Mouse (Mus musculus): ENCODE measurements around the gene Nfkbib.

Gene Nfkbib

DNA sequence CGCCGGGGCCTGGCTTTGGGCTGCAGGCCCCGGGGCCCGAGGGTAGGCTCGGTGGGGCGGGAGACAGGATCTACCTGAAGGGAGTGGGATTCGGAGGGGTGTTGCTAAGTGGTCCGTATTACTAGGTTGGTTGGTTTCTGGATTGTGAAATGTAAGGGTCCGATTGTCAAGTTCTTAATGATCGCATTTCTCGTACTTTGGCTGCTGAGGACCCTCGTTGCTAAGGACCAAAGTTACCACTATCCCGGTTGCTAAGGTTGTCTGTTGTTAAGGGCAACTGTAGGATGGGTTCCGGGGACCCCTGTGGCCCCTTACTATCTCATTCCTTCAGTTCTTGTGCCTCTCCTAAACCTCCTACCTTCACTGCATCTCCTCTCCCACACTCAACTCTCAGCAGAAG lies 402 bp downstream of the Nfkbib start:
- peak; percentile 28 for DNase-seq (ENCODE audit: low spot score)

DNA sequence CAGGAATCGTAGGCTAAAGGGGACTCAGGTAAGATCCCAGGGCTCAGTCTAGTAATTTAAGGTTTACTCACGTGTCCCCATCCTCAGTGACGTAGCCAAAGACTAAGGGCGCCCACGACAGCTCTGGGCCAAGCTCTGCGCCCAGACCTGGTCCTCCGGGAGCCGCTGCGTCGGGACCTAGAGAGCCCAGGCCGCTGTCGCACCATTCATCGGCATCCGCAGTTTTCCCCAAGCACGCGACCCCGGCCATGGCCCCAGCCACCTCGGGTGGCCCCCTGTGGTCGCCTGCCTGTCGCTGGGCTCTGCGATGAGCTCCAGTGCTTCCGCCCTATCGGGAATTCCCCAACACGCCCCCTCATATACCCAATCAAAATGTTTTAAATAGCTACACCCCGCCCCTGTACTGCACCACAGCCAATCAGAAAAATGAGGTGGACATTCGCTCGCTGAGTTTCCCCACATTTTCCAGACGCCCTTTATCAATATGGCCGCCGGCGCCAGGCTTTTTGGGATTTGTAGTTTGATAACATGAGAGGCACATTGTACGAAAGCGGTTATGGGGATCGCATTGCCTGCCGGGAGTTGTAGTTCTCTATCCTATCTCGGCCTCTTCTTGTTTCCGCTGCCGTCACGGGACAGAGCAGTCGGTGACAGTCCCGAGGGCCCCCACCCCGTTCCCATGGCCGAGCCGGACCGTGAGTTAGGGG lies 986 bp downstream of the Nfkbib start, which contains the start of gene Sirt2:
Sirt2 (plus strand) TSS at position 563 of the 707 bp plus-strand sequence.
- DNase-seq (ENCODE audit: low spot score), result peak; percentile 96

DNA sequence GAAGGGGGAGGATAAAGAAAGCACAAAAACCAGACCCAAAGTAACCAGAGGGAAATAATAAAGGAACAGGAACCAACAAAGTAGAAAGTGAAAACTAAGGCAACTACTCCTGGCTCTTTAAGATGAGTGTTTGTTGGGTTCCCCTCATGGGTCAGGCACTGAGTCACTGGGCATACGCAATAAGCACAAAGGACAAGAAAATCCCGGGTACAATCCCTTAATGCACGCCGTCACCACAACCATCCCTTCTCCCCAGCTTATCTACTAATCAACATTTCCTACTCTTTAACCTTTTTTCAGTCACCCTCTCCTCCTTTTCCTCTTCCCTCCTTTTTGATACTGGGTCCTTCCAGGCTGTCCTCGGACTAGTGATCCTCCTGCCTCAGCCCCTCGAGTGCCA lies 2.1 kb downstream of the Nfkbib start:
- no peak for DNase-seq (ENCODE audit: low spot score)

DNA sequence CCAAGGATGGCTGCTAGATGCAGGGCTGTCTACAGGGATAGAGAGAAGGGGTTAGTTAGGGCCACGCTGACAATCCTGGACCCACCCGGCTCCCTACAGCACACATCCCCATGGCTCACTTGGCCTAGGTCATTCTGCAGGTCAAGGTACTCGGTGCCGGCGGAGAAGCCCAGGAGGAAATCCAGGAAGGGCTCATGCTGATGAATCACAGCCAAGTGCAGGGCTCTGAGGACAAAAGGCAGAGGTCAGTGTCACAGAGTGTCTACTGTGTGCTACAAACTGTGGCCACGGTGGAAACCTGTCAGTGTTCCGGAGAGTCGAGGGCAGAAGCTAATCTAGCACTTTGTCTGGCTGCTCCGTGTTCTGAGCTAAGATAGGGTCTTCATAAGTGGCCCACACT lies 5.4 kb downstream of the Nfkbib start:
- no peak for DNase-seq (ENCODE audit: low spot score)

DNA sequence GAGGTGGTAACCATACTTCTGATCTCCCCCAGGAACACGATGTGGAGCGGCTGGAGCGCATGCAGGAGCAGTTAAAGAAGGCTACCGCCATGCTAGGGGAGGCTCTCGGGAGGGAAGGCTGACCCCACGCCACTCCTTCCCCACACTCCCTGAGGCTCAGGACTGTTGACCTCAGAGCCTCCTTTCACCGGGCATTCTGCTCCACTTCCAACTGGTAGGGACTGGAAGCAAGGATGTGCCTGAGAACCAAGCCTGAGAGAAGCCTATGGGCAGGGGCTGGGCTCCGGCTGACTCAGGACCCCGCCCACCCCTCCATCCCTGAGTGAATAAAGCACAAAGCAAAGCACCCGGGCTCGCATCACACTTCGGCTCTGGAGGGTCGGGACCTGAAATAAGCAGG lies 8.7 kb downstream of the Nfkbib start:
- DNase-seq (ENCODE audit: low spot score), result no peak

DNA sequence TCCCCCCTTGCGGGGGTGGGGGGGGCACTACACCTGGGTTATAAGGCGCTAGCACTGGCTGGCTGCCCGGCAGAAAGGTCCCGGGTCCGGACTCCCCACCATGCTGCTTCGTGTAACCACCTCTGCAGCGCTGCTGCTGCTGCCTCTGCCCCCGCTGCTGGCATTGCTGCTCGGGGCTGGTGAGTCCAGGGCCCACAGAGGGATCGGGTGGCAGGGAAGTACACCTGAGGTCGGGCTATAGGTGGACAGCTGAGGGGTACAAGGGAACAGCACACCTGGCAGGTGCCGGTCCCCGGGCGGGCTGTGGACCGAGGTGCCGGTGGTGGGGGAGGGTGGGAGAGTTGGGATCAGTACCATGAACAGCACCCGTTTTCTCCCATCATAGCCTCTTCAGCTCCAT lies 11.2 kb downstream of the Nfkbib start, which contains the start of gene Ccer2:
Ccer2 (plus strand) TSS at position 96 of the 400 bp plus-strand sequence.
- DNase-seq (ENCODE audit: low spot score), result no peak

DNA sequence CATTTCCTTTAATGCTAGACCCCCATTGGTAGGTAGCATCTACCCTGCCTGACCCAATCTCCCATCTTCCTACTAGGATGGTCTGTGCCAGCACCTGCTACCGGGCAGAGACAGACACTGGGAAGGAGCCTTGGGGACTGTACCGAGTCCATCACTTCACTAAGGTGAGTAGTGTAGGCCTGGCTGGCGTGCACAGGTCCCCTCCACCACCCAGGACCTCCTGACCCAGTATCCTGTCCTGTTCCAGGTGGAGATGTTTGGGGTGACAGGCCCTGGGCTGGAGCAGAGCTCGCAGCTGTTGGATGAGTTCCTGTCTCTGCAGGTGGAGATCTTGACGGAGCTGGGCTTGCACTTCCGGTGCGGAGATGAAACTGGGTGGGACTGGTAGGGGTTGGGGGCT lies 17.4 kb downstream of the Nfkbib start:
- DNase-seq (ENCODE audit: low spot score), result no peak

DNA sequence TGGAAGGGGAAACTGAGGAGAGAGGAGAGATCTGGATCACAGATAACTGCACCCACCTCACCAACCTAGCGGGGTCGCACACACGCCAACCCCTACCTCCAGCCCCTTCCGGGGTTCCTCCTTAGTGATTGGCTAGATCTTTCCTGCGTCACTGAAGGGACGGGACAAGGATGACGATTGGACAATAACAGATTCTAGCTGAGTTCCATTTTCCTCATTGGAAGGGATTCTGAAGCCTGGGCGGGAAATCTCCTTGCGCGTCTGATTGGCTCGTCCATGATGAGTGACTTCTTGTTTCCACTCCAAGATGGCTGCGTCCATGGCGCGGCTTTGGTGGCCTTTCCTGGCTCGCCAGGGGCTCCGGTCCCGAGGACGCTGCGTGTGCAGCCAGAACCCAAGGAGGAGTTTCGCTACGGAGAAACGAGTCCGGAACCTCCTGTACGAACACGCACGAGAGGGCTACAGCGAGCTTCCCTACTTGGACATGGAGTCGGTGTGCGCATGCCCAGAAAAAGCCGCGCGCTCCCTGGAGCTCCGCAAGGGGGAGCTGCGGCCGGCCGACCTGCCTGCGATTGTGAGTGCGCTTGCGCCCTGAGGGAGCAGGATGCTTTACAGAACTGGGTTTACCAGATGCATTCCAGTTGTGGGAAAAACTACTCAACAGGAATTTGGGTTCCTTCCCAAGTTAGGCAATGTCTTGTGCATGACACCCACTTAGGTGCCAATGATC lies 25.4 kb downstream of the Nfkbib start, which contains the start of the genes Mrps12 and Sars2:
Mrps12 (minus strand) TSS at position 112 of the 730 bp plus-strand sequence.
Sars2 (plus strand) TSS at position 284 of the 730 bp plus-strand sequence.
- peak; percentile 97 for DNase-seq (ENCODE audit: low spot score)

DNA sequence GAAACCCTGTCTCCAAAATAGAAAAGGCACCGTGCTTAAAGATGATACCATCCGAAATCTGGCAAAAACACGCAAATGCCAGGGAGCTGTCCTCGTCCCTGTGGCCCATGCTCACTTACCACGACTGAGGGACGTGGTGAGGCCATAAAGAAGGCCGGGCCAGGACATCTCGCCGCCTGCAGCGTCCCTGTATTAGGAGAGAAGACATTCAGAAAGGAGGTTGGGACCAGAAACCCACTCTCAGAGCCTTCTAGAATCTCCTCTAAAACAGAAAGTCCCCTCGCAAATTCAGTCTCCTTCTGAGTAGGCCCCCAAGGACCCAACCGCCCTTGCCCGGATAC lies 26.0 kb downstream of the Nfkbib start:
- DNase-seq (ENCODE audit: low spot score), result no peak

DNA sequence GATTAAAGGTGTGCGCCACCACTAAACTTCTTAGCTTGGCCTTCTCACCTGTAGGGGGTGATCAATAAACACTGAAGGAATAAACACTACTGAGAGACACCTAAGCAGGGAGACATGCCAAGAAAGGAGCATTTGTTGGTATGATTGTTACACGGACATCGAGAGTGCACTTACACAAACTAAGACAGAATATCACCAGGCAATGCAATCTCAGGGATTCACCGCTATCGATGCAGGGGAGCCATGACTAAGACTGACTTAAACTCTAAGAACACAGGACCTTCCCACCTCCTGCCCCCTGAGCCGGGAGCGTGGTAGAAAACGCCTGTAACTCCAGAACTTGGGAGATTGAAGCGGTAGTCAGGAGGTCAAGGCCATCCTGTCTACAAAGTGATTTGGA lies 26.4 kb downstream of the Nfkbib start:
- DNase-seq (ENCODE audit: low spot score), result no peak

DNA sequence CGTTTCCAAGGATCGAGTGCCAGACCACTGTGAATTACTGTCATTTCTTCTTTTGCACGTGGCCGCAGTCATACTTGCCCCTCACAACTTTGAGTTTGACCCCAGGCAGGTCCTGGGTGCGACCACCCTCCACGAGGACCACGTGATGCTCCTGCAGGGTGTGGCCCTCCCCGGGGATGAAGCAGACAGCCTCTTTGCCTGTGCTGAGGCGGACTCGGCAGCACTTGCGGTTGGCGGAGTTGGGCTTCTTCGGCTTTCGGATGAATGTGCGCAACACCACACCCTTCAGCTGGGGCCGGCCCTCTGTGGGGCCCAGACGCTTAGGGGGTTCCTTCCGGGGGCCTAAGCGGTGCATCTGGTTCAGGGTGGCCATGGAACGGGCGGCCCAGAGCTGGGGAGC lies 27.5 kb downstream of the Nfkbib start:
- no peak for DNase-seq (ENCODE audit: low spot score)

DNA sequence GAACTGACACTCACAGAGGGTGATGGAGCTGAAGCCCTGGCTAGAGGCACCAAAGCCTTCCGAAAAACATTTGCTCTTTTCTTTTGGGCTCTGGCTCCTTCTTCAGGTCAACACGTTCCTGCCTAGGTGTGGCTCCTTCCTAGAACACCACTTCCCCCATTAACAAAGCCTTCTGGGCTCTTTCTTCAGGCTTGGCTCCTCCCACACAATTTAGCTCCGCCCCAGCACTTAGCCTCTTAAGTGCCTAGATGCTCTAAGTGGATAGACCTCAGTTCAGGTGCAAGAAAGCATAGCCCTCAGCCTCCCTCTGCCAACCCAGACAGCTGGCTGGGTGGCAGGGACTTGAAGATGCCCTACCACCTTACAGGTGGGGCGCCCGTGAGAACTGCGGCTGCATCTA lies 31.6 kb downstream of the Nfkbib start:
- DNase-seq (ENCODE audit: low spot score), result no peak

DNA sequence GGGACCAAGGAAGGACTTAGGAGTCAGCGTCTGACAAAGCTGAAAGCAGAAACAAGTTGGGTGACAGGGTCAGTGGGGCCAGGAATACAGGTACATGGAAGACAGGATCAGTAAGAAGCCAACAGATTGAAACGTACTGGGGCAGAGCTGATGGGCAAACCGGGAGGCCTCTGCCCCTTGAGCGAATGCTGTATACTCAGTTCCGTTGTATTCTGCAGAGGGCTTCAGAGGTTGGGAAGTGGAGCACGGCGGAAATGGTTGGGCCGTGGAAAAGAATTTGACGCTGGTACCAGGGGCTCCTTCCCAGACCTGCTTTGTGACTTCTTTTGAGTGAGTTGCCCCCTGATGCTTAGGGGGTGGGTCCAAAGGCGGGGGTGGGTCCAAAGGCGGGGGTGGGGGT lies 34.1 kb downstream of the Nfkbib start:
- DNase-seq (ENCODE audit: low spot score), result no peak

DNA sequence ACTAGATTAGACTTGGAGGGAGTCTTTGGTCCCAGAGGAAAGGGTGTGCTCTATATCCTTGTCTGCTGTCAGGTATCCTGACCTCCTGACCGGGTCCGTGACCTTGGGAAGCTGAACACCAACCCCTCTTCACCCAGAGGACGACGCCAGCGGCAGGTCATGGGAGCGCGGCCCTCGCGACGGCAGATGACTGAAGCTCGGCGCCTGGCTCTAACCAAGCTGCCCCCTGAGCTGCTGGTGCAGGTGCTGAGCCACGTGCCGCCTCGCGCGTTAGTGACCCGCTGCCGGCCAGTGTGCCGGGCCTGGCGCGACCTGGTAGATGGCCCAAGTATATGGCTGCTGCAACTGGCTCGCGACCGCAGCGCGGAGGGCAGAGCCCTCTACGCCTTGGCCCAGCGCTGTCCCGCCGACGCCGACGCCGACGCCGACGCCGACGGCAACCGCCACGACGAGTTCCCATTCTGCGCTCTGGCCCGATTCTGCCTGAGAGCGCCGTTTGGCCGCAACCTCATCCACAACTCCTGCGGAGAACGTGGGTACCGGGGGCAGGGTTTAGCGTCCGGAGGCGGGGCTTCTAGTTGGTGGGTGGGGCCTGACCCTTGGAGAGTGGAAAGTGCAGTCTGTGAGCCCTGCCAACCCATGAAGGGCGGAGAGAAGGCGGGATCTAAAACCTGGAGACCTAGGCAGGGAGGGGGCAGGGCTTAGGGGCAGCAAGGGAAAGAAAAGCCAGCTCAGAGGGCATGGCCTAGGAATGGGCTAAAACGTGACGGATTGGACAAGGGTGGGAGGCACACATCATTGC lies 34.8 kb downstream of the Nfkbib start:
- peak; percentile 93 for DNase-seq (ENCODE audit: low spot score)

DNA sequence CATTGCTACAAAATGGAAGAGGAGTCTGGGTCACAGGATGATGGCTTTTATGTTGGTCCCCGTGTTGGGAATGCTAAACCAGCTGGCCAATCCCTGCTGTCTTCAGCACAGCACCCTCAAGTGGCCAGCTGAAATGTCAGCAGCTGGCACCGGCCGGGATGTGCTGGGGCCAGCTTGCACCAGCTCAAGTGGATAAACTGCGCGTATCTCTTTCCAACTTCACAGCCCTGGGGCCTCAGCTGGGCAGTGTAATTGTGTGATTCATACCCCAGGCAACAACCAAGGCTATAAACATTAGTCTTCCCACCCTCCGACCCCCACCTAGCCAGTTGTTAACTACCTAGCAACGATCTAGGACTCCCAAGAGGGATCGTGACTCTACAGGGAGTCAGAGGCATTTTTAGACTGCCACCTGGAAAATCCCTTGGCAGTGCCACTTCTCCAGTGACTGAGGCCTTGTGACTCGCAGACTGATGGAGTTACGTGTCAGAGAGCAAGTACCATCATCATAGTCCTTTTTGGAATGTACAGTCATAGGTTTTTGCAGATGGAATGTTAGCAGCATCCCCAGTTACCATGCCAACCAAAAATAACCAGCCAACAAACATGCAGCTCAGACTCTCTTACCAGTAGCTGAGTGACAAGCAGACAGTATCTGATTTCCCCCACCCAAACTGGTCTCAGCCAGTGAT lies 39.5 kb downstream of the Nfkbib start:
- peak; percentile 32 for DNase-seq (ENCODE audit: low spot score)

DNA sequence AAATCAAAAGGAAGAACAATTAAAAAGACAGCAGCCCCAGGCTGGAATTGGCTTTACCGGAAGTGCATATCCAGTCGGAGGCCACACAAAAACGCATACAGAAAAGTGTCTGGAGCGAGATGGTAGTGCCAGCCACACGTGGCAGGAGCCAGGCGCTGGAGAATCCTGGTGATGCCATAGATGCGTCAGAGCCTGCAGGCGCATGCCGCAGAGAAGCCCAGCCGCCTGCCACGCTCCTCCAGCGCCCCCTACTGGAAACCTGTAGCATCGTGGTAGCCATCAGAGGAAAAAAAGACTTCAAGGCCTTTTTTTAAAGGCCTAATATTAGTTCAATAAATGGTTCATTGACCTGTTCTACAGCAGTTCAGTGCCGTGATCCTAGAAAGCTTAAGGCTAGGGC lies 40.7 kb downstream of the Nfkbib start:
- DNase-seq (ENCODE audit: low spot score), result peak; percentile 86

DNA sequence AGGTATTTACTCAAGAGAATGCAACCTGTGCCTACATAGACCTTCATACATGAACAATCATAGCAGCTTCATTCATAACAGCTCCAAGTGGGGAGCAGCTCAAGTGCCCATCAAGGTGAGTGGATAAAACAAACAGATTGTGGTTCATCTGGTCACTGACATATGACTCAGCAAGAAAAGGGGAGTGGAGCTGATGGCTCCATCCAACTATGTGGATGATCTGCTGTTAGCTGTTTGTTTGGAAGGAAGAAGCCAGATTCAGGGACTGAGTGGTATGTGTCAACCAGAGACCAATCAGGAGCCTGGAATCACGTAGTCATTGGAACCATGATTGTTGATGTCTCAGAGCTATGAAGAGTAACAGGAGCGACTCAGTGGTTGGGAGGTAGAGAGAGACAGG lies 42.7 kb downstream of the Nfkbib start:
- DNase-seq (ENCODE audit: low spot score), result no peak

DNA sequence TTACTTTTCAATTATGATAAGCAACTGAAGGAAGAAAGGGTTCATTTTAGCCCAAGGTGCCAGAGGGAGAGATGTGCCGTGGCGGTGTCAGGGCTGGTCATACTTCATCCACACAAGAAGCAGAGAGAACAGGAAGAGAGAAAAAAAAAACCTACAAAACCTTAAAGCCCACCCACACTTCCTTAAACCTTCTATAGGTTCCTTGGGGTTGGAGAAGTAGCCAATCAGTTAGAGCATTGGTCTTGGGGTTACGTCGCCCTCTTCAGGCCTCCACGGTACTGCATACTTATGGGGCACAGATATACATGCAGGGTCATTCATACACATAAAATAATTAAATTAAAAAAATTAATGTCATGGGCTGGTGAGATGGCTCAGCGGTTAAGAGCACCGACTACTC lies 45.2 kb downstream of the Nfkbib start:
- no peak for DNase-seq (ENCODE audit: low spot score)

DNA sequence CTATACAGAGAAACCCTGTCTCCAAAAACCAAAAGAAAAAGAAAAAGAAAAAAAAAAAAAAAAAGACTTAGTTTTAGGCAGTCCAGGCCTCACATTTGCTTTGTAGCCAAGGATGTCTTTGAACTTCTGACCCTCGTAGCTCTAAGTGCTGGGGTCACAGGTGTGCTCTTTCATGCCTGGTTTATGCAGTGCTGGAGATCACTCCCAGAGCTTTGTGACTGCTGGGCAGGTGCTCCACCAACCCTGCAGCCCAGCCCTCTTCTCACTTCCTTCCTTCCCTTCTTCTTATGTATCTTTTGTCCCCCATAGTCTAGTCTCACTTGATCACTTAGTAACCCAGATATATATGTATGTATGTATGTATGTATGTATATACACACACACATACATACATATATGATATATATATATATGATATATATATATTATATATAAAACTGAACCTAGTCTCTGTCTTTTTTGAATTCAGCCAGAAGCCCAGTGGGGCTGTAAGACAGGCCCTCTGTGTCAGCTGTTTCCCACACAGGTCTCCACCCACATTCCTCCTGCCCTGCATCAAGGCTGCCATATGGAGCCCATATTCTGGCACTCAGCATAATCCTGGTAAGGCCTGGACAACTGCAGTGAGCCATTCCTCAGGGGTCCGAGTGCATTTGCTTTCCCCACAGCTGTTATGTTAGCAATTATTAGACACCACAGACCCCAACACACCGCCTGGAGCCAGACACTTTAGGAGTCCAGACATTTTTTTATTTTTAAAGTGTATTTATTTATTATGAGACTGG lies 46.4 kb downstream of the Nfkbib start:
- DNase-seq (ENCODE audit: low spot score), result peak; percentile 22

DNA sequence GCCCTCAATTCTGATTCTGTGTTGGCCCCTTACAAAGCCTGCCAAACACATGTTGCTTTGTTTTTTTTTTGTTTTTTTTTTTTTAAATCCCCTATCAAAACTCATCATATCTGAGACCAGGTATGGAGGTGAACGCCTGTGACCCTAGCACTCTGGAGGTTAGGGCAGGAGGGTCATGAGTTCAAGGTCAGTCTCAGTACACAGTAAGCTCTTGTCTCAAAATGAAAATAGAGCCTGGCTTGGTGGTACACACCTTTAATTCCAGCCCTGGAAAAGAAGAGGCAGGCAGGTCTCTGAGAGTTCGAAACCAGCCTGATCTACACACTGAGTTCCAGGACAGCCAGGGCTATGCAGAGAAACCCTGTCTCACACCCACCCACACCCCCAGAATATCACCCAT lies 47.7 kb downstream of the Nfkbib start:
- DNase-seq (ENCODE audit: low spot score), result no peak

DNA sequence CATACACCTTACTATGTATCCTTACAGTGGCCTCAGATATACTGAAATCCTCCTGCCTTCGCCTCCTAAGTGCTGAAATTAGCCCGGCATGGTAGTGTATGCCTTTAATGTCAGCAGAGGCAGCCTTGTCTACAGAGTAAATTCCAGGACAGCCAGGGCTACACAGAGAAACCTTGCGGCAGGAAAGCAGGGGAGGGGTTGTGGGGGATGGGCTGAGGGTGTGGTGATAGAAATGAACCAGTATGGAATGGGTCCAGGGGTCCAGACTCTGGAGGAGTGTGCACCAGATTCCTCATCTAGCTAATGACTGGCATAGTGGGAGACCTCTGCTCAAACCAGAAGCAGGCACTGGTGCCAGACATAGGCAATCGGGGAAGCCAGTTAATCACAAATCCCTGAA lies 48.2 kb downstream of the Nfkbib start:
- DNase-seq (ENCODE audit: low spot score), result no peak
